In genomic region chr11:81996172-81996841, GRCm38 (mm10) we compare ENCODE assay signal across 9 mouse cellular contexts. TPM values are rescaled to one million over a fixed set of nuclear protein-coding genes. Genes with fewer than 3 reads are reported as not detected.
DNase-seq lines count a peak whose midpoint lies in the region; ATAC-seq and TF ChIP-seq lines count a peak whose summit lies in the region.
"Had no signal": no experiment of that assay in that cellular context is flagged by ENCODE, and none has a peak within 500 bp of the region (broad histone marks: within the 10 kb centered on the region; RNA-seq: fewer than 3 reads in every experiment).

No protein-coding gene starts in this region.

- no peak for ATAC-seq in forebrain, embryonic 11.5 days (replicated peaks; ENCODE audit: low FRiP score)
- no peak for ATAC-seq in forebrain, embryonic 12.5 days (ENCODE audit: low FRiP score)
- ATAC-seq in erythroid progenitor cell, adult 5-6 weeks (replicated peaks; ENCODE audit: low FRiP score, poor library complexity, severe bottlenecking), result 0 out of 2 replicates have a peak, but pooled peaks have one; percentile 59
- peak; percentile 66 for ATAC-seq in midbrain, embryonic 13.5 days

- DNase-seq in forebrain, embryonic 11.5 days (ENCODE audit: low spot score), result peak; percentile 89
- peak; percentile 78 for DNase-seq in brain, adult 2 months (ENCODE audit: low read depth, low spot score)
- DNase-seq in heart, postnatal 4 days, result peak; percentile 82
- DNase-seq in left cerebral cortex, adult 2 months (ENCODE audit: extremely low spot score in 1 of 2, low spot score in 2 of 2), result peak; percentile 78 to 79
- peak; percentile 23 to 62 for DNase-seq in spleen, adult 18-20 months

- H3K27ac ChIP-seq in forebrain, embryonic 11.5 days (ENCODE audit: low read depth, low read length), result no peak overlapping the region
- no peak overlapping the region for H3K27ac ChIP-seq in forebrain, embryonic 12.5 days
- H3K27ac ChIP-seq in left cerebral cortex, adult 2 months, result no peak overlapping the region
- H3K27ac ChIP-seq in midbrain, embryonic 13.5 days, result no peak overlapping the region

- no peak overlapping the region for H3K9ac ChIP-seq in forebrain, embryonic 11.5 days (ENCODE audit: low read length)
- H3K9ac ChIP-seq in forebrain, embryonic 12.5 days, result no peak overlapping the region
- no peak overlapping the region for H3K9ac ChIP-seq in midbrain, embryonic 13.5 days (replicated peaks)

- H3K4me2 ChIP-seq in forebrain, embryonic 11.5 days (ENCODE audit: low read depth, low read length, severe bottlenecking), result no peak overlapping the region
- H3K4me2 ChIP-seq in forebrain, embryonic 12.5 days, result no peak overlapping the region
- no peak overlapping the region for H3K4me2 ChIP-seq in midbrain, embryonic 13.5 days (replicated peaks)

- intact Hi-C loops in left cerebral cortex, adult 2 months (cut with DNase I), result loop anchor here (1.0 to 5.0 kb wide), 2 partner anchors 41 to 181 kb away; partner anchors contain the start of genes Ccl2 and Gm17268

- no peaks in the 10 kb centered on the region for H3K9me3 ChIP-seq in forebrain, embryonic 11.5 days (ENCODE audit: control insufficient read depth, low read length)
- H3K9me3 ChIP-seq in forebrain, embryonic 12.5 days, result no peaks in the 10 kb centered on the region
- H3K9me3 ChIP-seq in midbrain, embryonic 13.5 days, result no peaks in the 10 kb centered on the region

- no peak overlapping the region for H3K4me3 ChIP-seq in forebrain, embryonic 11.5 days (ENCODE audit: low read depth, low read length)
- no peak overlapping the region for H3K4me3 ChIP-seq in forebrain, embryonic 12.5 days (replicated peaks)
- no peak overlapping the region for H3K4me3 ChIP-seq in left cerebral cortex, adult 2 months
- no peak overlapping the region for H3K4me3 ChIP-seq in midbrain, embryonic 13.5 days (replicated peaks)

- no peaks in the 10 kb centered on the region for H3K36me3 ChIP-seq in forebrain, embryonic 11.5 days (ENCODE audit: control insufficient read depth, insufficient read depth, low read length)
- no peaks in the 10 kb centered on the region for H3K36me3 ChIP-seq in forebrain, embryonic 12.5 days (replicated peaks)
- no peaks in the 10 kb centered on the region for H3K36me3 ChIP-seq in midbrain, embryonic 13.5 days

- TF ChIP-seq CTCF in left cerebral cortex, adult 2 months (IDR thresholded peaks at IDR 0.05), result no peak; the same call in none of the 2 replicates

- no peaks in the 10 kb centered on the region for H3K27me3 ChIP-seq in forebrain, embryonic 11.5 days (ENCODE audit: control insufficient read depth, insufficient read depth, low read length)
- 0 out of 2 replicates have a peak, but pooled peaks cover 2% of the 10 kb centered on the region for H3K27me3 ChIP-seq in forebrain, embryonic 12.5 days
- no peaks in the 10 kb centered on the region for H3K27me3 ChIP-seq in midbrain, embryonic 13.5 days

- WGBS in forebrain, embryonic 11.5 days, result 67% methylated on average over 10 of the region's 10 CpGs
- 72% methylated on average over 10 of the region's 10 CpGs for WGBS in forebrain, embryonic 12.5 days
- WGBS in midbrain, embryonic 13.5 days, result 70% methylated on average over 10 of the region's 10 CpGs

- no peaks in the 10 kb centered on the region for H3K4me1 ChIP-seq in forebrain, embryonic 11.5 days (replicated peaks; ENCODE audit: control insufficient read depth, insufficient read depth, low read length)
- no peaks in the 10 kb centered on the region for H3K4me1 ChIP-seq in forebrain, embryonic 12.5 days
- H3K4me1 ChIP-seq in midbrain, embryonic 13.5 days (replicated peaks), result no peaks in the 10 kb centered on the region

RNA-seq across cellular contexts. Expression of gene Asic2, which starts 28.1 kb away (rescaled TPM):
- polyA plus RNA-seq in forebrain, embryonic 11.5 days (2014; fragmentation: Nextera tagmentation; extraction: Ambion mirVana), result 0.94 and 1.4 TPM in 2 replicates
- 3.2 and 3.3 TPM in 2 replicates for polyA plus RNA-seq in forebrain, embryonic 12.5 days (2016; fragmentation: Nextera tagmentation; extraction: Ambion mirVana)
- not detected in 2 replicates for total RNA-seq in erythroid progenitor cell, adult 5-6 weeks (2015; ENCODE audit: low replicate concordance)
- 0.76 TPM in 1 of 2 replicates, not detected in the other for total RNA-seq in erythroid progenitor cell, adult 5-6 weeks (2017; ENCODE audit: low replicate concordance)
- under 1 TPM in 1 of 2 experiments, not detected in 1; 0.11 TPM for total RNA-seq in heart, postnatal 4 days (2021)
- total RNA-seq in left cerebral cortex, adult 2 months (2021), result 10 to 100 TPM; 65.7 to 75.2 TPM
- 5.0 and 5.2 TPM in 2 replicates for polyA plus RNA-seq in midbrain, embryonic 13.5 days (2015; fragmentation: Nextera tagmentation; extraction: Ambion mirVana)

RNA-seq across cellular contexts. Expression of gene Ccl2, which starts 39.1 kb away (rescaled TPM):
- polyA plus RNA-seq in forebrain, embryonic 11.5 days (2014; fragmentation: Nextera tagmentation; extraction: Ambion mirVana), result 0.47 and 0.88 TPM in 2 replicates
- 0.49 and 0.59 TPM in 2 replicates for polyA plus RNA-seq in forebrain, embryonic 12.5 days (2016; fragmentation: Nextera tagmentation; extraction: Ambion mirVana)
- not detected in 2 replicates for total RNA-seq in erythroid progenitor cell, adult 5-6 weeks (2015; ENCODE audit: low replicate concordance)
- total RNA-seq in erythroid progenitor cell, adult 5-6 weeks (2017; ENCODE audit: low replicate concordance), result 0.51 TPM in 1 of 2 replicates, not detected in the other
- 1 to 10 TPM; 2.1 to 4.7 TPM for total RNA-seq in heart, postnatal 4 days (2021)
- not detected for total RNA-seq in left cerebral cortex, adult 2 months (2021)
- 1.1 and 2.4 TPM in 2 replicates for polyA plus RNA-seq in midbrain, embryonic 13.5 days (2015; fragmentation: Nextera tagmentation; extraction: Ambion mirVana)

RNA-seq across cellular contexts. Expression of gene Gm17268, which starts 42.1 kb away (rescaled TPM):
- polyA plus RNA-seq in forebrain, embryonic 11.5 days (2014; fragmentation: Nextera tagmentation; extraction: Ambion mirVana), result not detected in 2 replicates
- not detected in 2 replicates for polyA plus RNA-seq in forebrain, embryonic 12.5 days (2016; fragmentation: Nextera tagmentation; extraction: Ambion mirVana)
- total RNA-seq in erythroid progenitor cell, adult 5-6 weeks (2015; ENCODE audit: low replicate concordance), result not detected in 2 replicates
- not detected in 2 replicates for total RNA-seq in erythroid progenitor cell, adult 5-6 weeks (2017; ENCODE audit: low replicate concordance)
- not detected for total RNA-seq in heart, postnatal 4 days (2021)
- total RNA-seq in left cerebral cortex, adult 2 months (2021), result not detected
- not detected in 2 replicates for polyA plus RNA-seq in midbrain, embryonic 13.5 days (2015; fragmentation: Nextera tagmentation; extraction: Ambion mirVana)
- polyA plus RNA-seq: stomach, embryonic 14.5 days had no signal

RNA-seq across cellular contexts. Expression of gene Ccl7, which starts 49.2 kb away (rescaled TPM):
- polyA plus RNA-seq in forebrain, embryonic 11.5 days (2014; fragmentation: Nextera tagmentation; extraction: Ambion mirVana), result 0.57 TPM in 1 of 2 replicates, not detected in the other
- 0.24 and 0.44 TPM in 2 replicates for polyA plus RNA-seq in forebrain, embryonic 12.5 days (2016; fragmentation: Nextera tagmentation; extraction: Ambion mirVana)
- not detected in 2 replicates for total RNA-seq in erythroid progenitor cell, adult 5-6 weeks (2015; ENCODE audit: low replicate concordance)
- not detected in 2 replicates for total RNA-seq in erythroid progenitor cell, adult 5-6 weeks (2017; ENCODE audit: low replicate concordance)
- 1 to 10 TPM; 1.2 to 1.5 TPM for total RNA-seq in heart, postnatal 4 days (2021)
- total RNA-seq in left cerebral cortex, adult 2 months (2021), result not detected
- 0.44 and 1.6 TPM in 2 replicates for polyA plus RNA-seq in midbrain, embryonic 13.5 days (2015; fragmentation: Nextera tagmentation; extraction: Ambion mirVana)

Comparison
In these comparisons a context has a peak if more than half of its experiments do, and no peak if none do; other contexts are left out.
1. ATAC-seq: peak in erythroid progenitor cell, adult 5-6 weeks (single experiment) and midbrain, embryonic 13.5 days (single experiment); none in forebrain, embryonic 11.5 days (single experiment) and forebrain, embryonic 12.5 days (single experiment).
2. RNA of gene Asic2, which starts 28.1 kb away (total RNA-seq): 65.7 to 75.2 TPM in left cerebral cortex, adult 2 months; 0.76 TPM in erythroid progenitor cell, adult 5-6 weeks and 0.11 TPM in heart, postnatal 4 days; every median in the first group is over 10 times any median in the second.
3. Peak in every context shown above with its lines, with median percentiles within 50 percentile points of each other: DNase-seq.